Mouse (Mus musculus): Measurements from ENCODE around the gene Ets2.

DNA sequence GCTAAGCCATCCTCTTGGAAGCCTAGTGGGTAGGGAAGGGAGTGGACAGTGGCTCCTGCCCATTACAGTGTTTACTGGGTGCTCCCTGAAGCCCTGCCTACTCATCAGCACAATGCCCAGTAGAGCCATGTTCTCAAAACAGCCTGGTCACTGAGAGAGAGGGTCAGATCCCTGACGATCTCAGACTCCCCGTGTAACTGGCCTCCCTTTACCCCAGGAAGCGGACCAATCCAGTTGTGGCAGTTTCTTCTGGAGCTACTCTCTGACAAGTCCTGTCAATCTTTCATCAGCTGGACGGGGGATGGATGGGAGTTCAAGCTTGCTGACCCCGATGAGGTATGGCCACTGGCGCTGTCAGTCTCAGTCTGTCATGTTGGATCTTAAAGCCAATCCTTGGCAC is 15.8 kb downstream of the Ets2 start:
- TF ChIP-seq CTCF (IDR thresholded peaks at IDR 0.05; ENCODE audit: insufficient read depth, low read depth, low read length), result no peak
- TF ChIP-seq POLR2A (IDR thresholded peaks at IDR 0.05; ENCODE audit: insufficient read depth, low read depth, low read length), result no peak
